Mouse (Mus musculus) G1E (cell line): ENCODE data around the gene Slc35e3.

ENCODE experiments used
- CTCF ChIP-seq: IDR thresholded peaks from 2 replicates; pipeline ENCODE4 v1.5.1; 2012; ENCODE audit warnings: low read depth, low read length, inconsistent platforms, mixed read lengths
- GATA1 ChIP-seq: IDR thresholded peaks from 2 replicates; pipeline ENCODE4 v1.6.1; 2012; ENCODE audit warnings: borderline replicate concordance, low read length, inconsistent platforms, mixed read lengths

GRCm38 (mm10) chr10:117757796-117758342, 11.7 kb upstream of the Slc35e3 start:
- TF ChIP-seq CTCF (no peak), GATA1 (no peak)
